Comparison of ENCODE assay signal across 8 mouse cellular contexts in the genomic region with DNA sequence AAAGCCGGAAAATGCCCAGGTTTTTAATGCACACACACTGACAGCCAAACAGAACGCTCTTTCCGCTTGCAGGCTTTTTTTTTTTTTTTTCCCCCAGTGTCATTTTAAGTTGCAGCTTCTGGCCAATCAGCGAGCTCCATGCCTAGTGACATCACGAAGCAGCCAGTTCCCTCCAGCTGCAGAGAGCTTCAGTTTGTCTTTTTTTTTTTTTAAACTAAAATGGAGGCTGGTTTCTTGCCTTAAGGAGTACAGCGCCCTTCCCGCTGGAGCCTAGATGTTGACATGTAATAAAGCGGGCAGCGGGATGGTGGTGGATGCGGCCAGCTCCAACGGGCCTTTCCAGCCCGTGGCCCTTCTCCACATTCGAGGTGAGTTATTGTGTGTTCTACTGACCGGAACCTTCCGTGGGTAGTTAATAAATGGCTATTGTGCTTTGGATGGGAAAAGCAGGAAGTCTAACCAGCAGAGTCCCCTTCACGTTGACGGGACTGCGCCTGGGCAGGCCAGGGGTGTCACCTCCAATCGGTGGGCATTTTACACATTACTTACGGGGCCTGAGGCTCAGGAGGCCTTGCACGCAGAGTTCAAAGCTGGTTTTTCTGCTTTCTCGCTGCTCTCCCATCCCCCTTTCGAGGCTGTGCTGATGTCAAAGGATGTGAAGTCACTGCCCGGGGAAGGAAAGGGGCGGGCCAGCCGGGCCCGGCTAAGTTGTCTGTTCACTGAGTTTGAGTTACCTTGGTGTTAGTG. TPM values are rescaled to one million over a fixed set of nuclear protein-coding genes. Genes with fewer than 3 reads are reported as not detected.
A peak's percentile ranks its signal among the peaks of the same experiment; 100 is the strongest.
DNase-seq lines count a peak whose midpoint lies in the region; ATAC-seq lines count a peak whose summit lies in the region.

No protein-coding gene starts in this region.

- peak overlapping the region; percentile 99 for H3K27ac ChIP-seq in intestine, embryonic 14.5 days (ENCODE audit: low read depth)

- H3K4me2 ChIP-seq in intestine, embryonic 14.5 days (ENCODE audit: low read length): peak overlapping the region; percentile 98

- H3K9me3 ChIP-seq in intestine, embryonic 14.5 days (ENCODE audit: control insufficient read depth, low read length): no peaks in the 10 kb centered on the region

- peak overlapping the region; percentile 73 for H3K9ac ChIP-seq in intestine, embryonic 14.5 days (ENCODE audit: low read length)

- peak; percentile 70 for DNase-seq in adrenal gland, adult 18-20 months (ENCODE audit: low spot score in 2 of 2)
- peak; percentile 92 for DNase-seq in embryo, embryonic 11 days
- peak; percentile 84 for DNase-seq in gastrocnemius, postnatal 25 days
- peak; percentile 96 for DNase-seq in intestine, embryonic 14.5 days (ENCODE audit: low spot score)
- peak; percentile 85 to 95 for DNase-seq in left cerebral cortex, postnatal 14 days (ENCODE audit: low spot score in 2 of 2)
- peak; percentile 93 for DNase-seq in mesoderm, embryonic 11.5 days (ENCODE audit: low read depth, low spot score)
- DNase-seq in right cerebral cortex, postnatal 36 days (ENCODE audit: low spot score in 2 of 2): peak; percentile 80 to 85
- DNase-seq in yolk sac, embryonic 10.5 days (ENCODE audit: low spot score): peak; percentile 92

- peaks cover 27% of the 10 kb centered on the region for H3K4me1 ChIP-seq in intestine, embryonic 14.5 days (replicated peaks; ENCODE audit: control insufficient read depth, insufficient read depth, low read length)

- no peaks in the 10 kb centered on the region for H3K27me3 ChIP-seq in intestine, embryonic 14.5 days (replicated peaks; ENCODE audit: control insufficient read depth, insufficient read depth, low read length)

- H3K4me3 ChIP-seq in intestine, embryonic 14.5 days (ENCODE audit: low read depth, low read length): peak overlapping the region; percentile 69

- intact Hi-C loops in left cerebral cortex, postnatal 14 days (cut with DNase I): no loop called here

- H3K36me3 ChIP-seq in intestine, embryonic 14.5 days (ENCODE audit: control insufficient read depth, insufficient read depth, low read length): 0 out of 2 replicates have a peak, but pooled peaks cover 6% of the 10 kb centered on the region

- peak; percentile 90 for ATAC-seq in intestine, embryonic 14.5 days (replicated peaks; ENCODE audit: low FRiP score, low TSS enrichment, low read depth)

- WGBS in intestine, embryonic 14.5 days: under 1% methylated on average over 27 of the region's 27 CpGs

RNA-seq across cellular contexts. Expression of gene Ppp2r5c, which starts 38.8 kb away (rescaled TPM):
- total RNA-seq in adrenal gland, adult 18-20 months (2021): 100 to 1,000 TPM in 1 of 2 experiments, 10 to 100 TPM in 1; 97.8 to 113 TPM
- total RNA-seq in gastrocnemius, postnatal 25 days (2021): 10 to 100 TPM; 64.0 to 65.0 TPM
- polyA plus RNA-seq in intestine, embryonic 14.5 days (2014; fragmentation: Nextera tagmentation; extraction: Ambion mirVana): 153 and 170 TPM in 2 replicates
- 100 to 1,000 TPM; 242 to 247 TPM for total RNA-seq in left cerebral cortex, postnatal 14 days (2021)

Comparison
In these comparisons a context has a peak if more than half of its experiments do, and no peak if none do; other contexts are left out.
1. Peak in every context shown above with its lines: DNase-seq, ATAC-seq, H3K4me3 ChIP-seq and H3K27ac ChIP-seq.